8 mouse cellular contexts compared by ENCODE assay signal in genomic region chr9:53254368-53254767, GRCm38 (mm10). TPM values are rescaled to one million over a fixed set of nuclear protein-coding genes. Genes with fewer than 3 reads are reported as not detected.
DNase-seq lines count a peak whose midpoint lies in the region; ATAC-seq and TF ChIP-seq lines count a peak whose summit lies in the region.

No protein-coding gene starts in this region.

- H3K9me3 ChIP-seq in liver, embryonic 12.5 days (replicated peaks), result no peaks in the 10 kb centered on the region
- H3K9me3 ChIP-seq in intestine, postnatal 0 days (ENCODE audit: control insufficient read depth), result no peaks in the 10 kb centered on the region
- no peaks in the 10 kb centered on the region for H3K9me3 ChIP-seq in midbrain, embryonic 16.5 days (replicated peaks; ENCODE audit: control insufficient read depth, low read length, poor library complexity, severe bottlenecking)
- no peaks in the 10 kb centered on the region for H3K9me3 ChIP-seq in stomach, embryonic 14.5 days (ENCODE audit: control insufficient read depth, low read depth, low read length)

- H3K9ac ChIP-seq in liver, embryonic 12.5 days, result no peak overlapping the region
- no peak overlapping the region for H3K9ac ChIP-seq in intestine, postnatal 0 days (ENCODE audit: low read depth, low read length)
- no peak overlapping the region for H3K9ac ChIP-seq in midbrain, embryonic 16.5 days (ENCODE audit: low read depth, low read length)
- H3K9ac ChIP-seq in stomach, embryonic 14.5 days (replicated peaks; ENCODE audit: low read depth, low read length), result no peak overlapping the region

- DNase-seq in liver, result peak; percentile 61
- DNase-seq in cerebellum, postnatal 10 days, result peak; percentile 86 to 89
- DNase-seq in frontal cortex, postnatal 14 days (ENCODE audit: low spot score in 2 of 2), result peak; percentile 43 to 71
- peak; percentile 59 to 77 for DNase-seq in left cerebral cortex, postnatal 36 days (ENCODE audit: low spot score in 2 of 2)

- TF ChIP-seq CTCF in intestine, postnatal 0 days (IDR thresholded peaks at IDR 0.05; ENCODE audit: low read depth), result peak; percentile 97

- intact Hi-C loops in left cerebral cortex, postnatal 36 days (cut with DNase I), result loop anchor here (2.0 to 10.0 kb wide), 2 partner anchors 144 to 230 kb away; no protein-coding TSS in a partner anchor

- H3K27ac ChIP-seq in liver, embryonic 12.5 days, result no peak overlapping the region
- no peak overlapping the region for H3K27ac ChIP-seq in intestine, postnatal 0 days (ENCODE audit: low read depth, low read length)
- H3K27ac ChIP-seq in midbrain, embryonic 16.5 days (ENCODE audit: low read length), result no peak overlapping the region
- no peak overlapping the region for H3K27ac ChIP-seq in stomach, embryonic 14.5 days (ENCODE audit: low read length)

- WGBS in liver, embryonic 12.5 days (ENCODE audit: insufficient replicate concordance), result 4% methylated on average over 4 of the region's 4 CpGs
- WGBS in intestine, postnatal 0 days, result 9% methylated on average over 4 of the region's 4 CpGs
- 9% methylated on average over 4 of the region's 4 CpGs for WGBS in midbrain, embryonic 16.5 days
- WGBS in stomach, embryonic 14.5 days, result 5% methylated on average over 4 of the region's 4 CpGs

- ATAC-seq in liver, embryonic 12.5 days, result no peak
- 0 out of 2 replicates have a peak, but pooled peaks have one; percentile 47 for ATAC-seq in intestine, postnatal 0 days
- peak; percentile 51; the same call in 1 of the 2 replicates for ATAC-seq in midbrain, embryonic 16.5 days
- peak; percentile 53; the same call in 1 of the 2 replicates for ATAC-seq in stomach, embryonic 14.5 days (ENCODE audit: insufficient number of reproducible peaks, insufficient read depth, low FRiP score, low read depth)

- no peaks in the 10 kb centered on the region for H3K27me3 ChIP-seq in liver, embryonic 12.5 days (replicated peaks)
- no peaks in the 10 kb centered on the region for H3K27me3 ChIP-seq in intestine, postnatal 0 days (replicated peaks; ENCODE audit: control insufficient read depth, insufficient read depth, low read length)
- no peaks in the 10 kb centered on the region for H3K27me3 ChIP-seq in midbrain, embryonic 16.5 days (ENCODE audit: control insufficient read depth, insufficient read depth, low read depth, low read length)
- H3K27me3 ChIP-seq in stomach, embryonic 14.5 days (ENCODE audit: control insufficient read depth, insufficient read depth, low read length), result no peaks in the 10 kb centered on the region

- H3K4me2 ChIP-seq in liver, embryonic 12.5 days, result no peak overlapping the region
- H3K4me2 ChIP-seq in intestine, postnatal 0 days (replicated peaks; ENCODE audit: low read depth), result no peak overlapping the region
- H3K4me2 ChIP-seq in midbrain, embryonic 16.5 days (ENCODE audit: low read length), result no peak overlapping the region
- no peak overlapping the region for H3K4me2 ChIP-seq in stomach, embryonic 14.5 days (replicated peaks; ENCODE audit: low read depth, low read length)

- H3K4me1 ChIP-seq in liver, embryonic 12.5 days, result no peaks in the 10 kb centered on the region
- no peaks in the 10 kb centered on the region for H3K4me1 ChIP-seq in intestine, postnatal 0 days (replicated peaks; ENCODE audit: control insufficient read depth, insufficient read depth, low read length)
- H3K4me1 ChIP-seq in midbrain, embryonic 16.5 days (ENCODE audit: control insufficient read depth, insufficient read depth, low read length), result no peaks in the 10 kb centered on the region
- no peaks in the 10 kb centered on the region for H3K4me1 ChIP-seq in stomach, embryonic 14.5 days (ENCODE audit: control insufficient read depth, insufficient read depth, low read length)

- H3K36me3 ChIP-seq in liver, embryonic 12.5 days, result no peaks in the 10 kb centered on the region
- no peaks in the 10 kb centered on the region for H3K36me3 ChIP-seq in intestine, postnatal 0 days (ENCODE audit: control insufficient read depth, insufficient read depth)
- no peaks in the 10 kb centered on the region for H3K36me3 ChIP-seq in midbrain, embryonic 16.5 days (ENCODE audit: control insufficient read depth, insufficient read depth, low read length)
- H3K36me3 ChIP-seq in stomach, embryonic 14.5 days (ENCODE audit: control insufficient read depth, insufficient read depth, low read length), result no peaks in the 10 kb centered on the region

- H3K4me3 ChIP-seq in liver, embryonic 12.5 days, result no peak overlapping the region
- no peak overlapping the region for H3K4me3 ChIP-seq in intestine, postnatal 0 days (ENCODE audit: low read depth, low read length)
- no peak overlapping the region for H3K4me3 ChIP-seq in midbrain, embryonic 16.5 days (ENCODE audit: low read depth, low read length)
- H3K4me3 ChIP-seq in stomach, embryonic 14.5 days (ENCODE audit: low read depth, low read length), result no peak overlapping the region

RNA-seq across cellular contexts. Expression of gene Ddx10, which starts 6.5 kb away (rescaled TPM):
- polyA plus RNA-seq in liver, embryonic 12.5 days (2016; fragmentation: Nextera tagmentation; extraction: Ambion mirVana), result 24.3 and 24.6 TPM in 2 replicates
- 12.5 and 12.7 TPM in 2 replicates for polyA plus RNA-seq in intestine, postnatal 0 days (2015; fragmentation: Nextera tagmentation; extraction: Ambion mirVana)
- 10 to 100 TPM; 20.1 to 21.5 TPM for total RNA-seq in left cerebral cortex, postnatal 36 days (2021)
- 24.8 and 25.6 TPM in 2 replicates for polyA plus RNA-seq in midbrain, embryonic 16.5 days (2015; fragmentation: Nextera tagmentation; extraction: Ambion mirVana)
- polyA plus RNA-seq in stomach, embryonic 14.5 days (2014; fragmentation: Nextera tagmentation; extraction: Ambion mirVana), result 27.1 and 29.2 TPM in 2 replicates

RNA-seq across cellular contexts. Expression of gene Exph5, which starts 47.1 kb away (rescaled TPM):
- polyA plus RNA-seq in liver, embryonic 12.5 days (2016; fragmentation: Nextera tagmentation; extraction: Ambion mirVana), result 0.23 and 0.46 TPM in 2 replicates
- 2.4 and 3.1 TPM in 2 replicates for polyA plus RNA-seq in intestine, postnatal 0 days (2015; fragmentation: Nextera tagmentation; extraction: Ambion mirVana)
- total RNA-seq in left cerebral cortex, postnatal 36 days (2021), result 10 to 100 TPM; 26.8 to 29.0 TPM
- polyA plus RNA-seq in midbrain, embryonic 16.5 days (2015; fragmentation: Nextera tagmentation; extraction: Ambion mirVana), result 0.27 and 0.39 TPM in 2 replicates
- polyA plus RNA-seq in stomach, embryonic 14.5 days (2014; fragmentation: Nextera tagmentation; extraction: Ambion mirVana), result 14.7 and 15.5 TPM in 2 replicates
